Mouse (Mus musculus) macrophage (primary cell): ENCODE measurements around the gene Bclaf3. TPM values are rescaled to one million over a fixed set of nuclear protein-coding genes. Genes with fewer than 3 reads are reported as not detected.
"Not testable (repeated sequence)": the region's sequence is repeated elsewhere in the genome, so short reads cannot be mapped to it uniquely, and the experiment has no call there.

Experiments
- H3K27ac ChIP-seq: fragments of 350-480 bp; formaldehyde crosslinking; 2 replicates; pipeline ENCODE4 v1.9.0; 2021
- H3K36me3 ChIP-seq: fragments of 350-480 bp; formaldehyde crosslinking; 2 replicates; pipeline ENCODE4 v1.9.0; 2021; ENCODE audit errors: inconsistent target
- H3K4me3 ChIP-seq: fragments of 350-480 bp; formaldehyde crosslinking; 2 replicates; pipeline ENCODE4 v1.9.0; 2021; ENCODE audit errors: inconsistent target
- H3K79me2 ChIP-seq: fragments of 350-480 bp; formaldehyde crosslinking; 2 replicates; pipeline ENCODE4 v1.9.0; 2021; ENCODE audit errors: inconsistent target
- WGBS: methylation state at CpG from one replicate; pipeline ENCODE4 v1.1.7; 2026; ENCODE audit warnings: inconsistent platforms; ENCODE audit not compliant: missing documents; 5-methylcytosine and 5-hydroxymethylcytosine counted together
- polyA plus RNA-seq: library from polyadenylated mRNA; stranded (reverse); fragments of 250-400 nt; gene quantifications from 3 replicates; pipeline ENCODE4 v1.2.4, GENCODE M21; 2018; ENCODE audit warnings: inconsistent platforms
- total RNA-seq, 78 experiments: library from RNA; depleted of rRNA; stranded (reverse); fragments of 250-400 nt; gene quantifications; 1 replicate in 9 of 78; 2 replicates in 24 of 78; 3 replicates in 43 of 78; 4 replicates in 2 of 78; pipeline ENCODE4 v1.2.4; 2018; ENCODE audit warnings: inconsistent platforms in 56 of 78

The Bclaf3 gene
- total RNA-seq (2018; cell fraction: chromatin; rRNA removed): 100 to 1,000 TPM in 4 of 26 experiments, 10 to 100 TPM in 22; 34.4 to 173 (median 60.1) TPM
- 10 to 100 TPM in 1 of 26 experiments, 1 to 10 TPM in 25; 3.6 to 11.9 (median 5.2) TPM for total RNA-seq (2018; cell fraction: cytosol; rRNA removed)
- total RNA-seq (2018; cell fraction: nucleus; rRNA removed): 100 to 1,000 TPM in 3 of 26 experiments, 10 to 100 TPM in 23; 22.2 to 121 (median 42.2) TPM
- 4.3 to 6.8 TPM (median 6.0 TPM) in 3 replicates for polyA plus RNA-seq

DNA sequence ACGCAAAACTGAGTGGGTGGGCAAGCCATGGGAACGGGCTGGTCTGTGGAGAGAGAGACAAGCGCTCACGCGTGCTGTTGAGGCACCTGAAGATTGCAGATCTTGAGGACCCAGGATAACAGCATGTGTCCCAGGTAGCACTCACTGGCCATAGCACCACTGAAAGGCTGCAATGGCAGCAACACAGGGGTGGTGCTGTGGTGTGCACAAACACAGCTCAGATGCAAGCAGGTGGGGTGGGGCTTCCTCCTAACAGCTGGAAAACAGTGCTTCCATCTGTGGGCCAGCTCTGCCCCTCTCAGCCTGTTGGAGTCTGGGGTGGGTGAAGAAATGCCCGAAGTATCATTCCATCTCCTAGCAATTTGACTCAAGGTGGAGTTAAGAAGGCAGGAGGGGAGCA is at the start of gene Bclaf3:
TSS of gene Bclaf3 (plus strand) at position 301 of the 400 bp plus-strand sequence.
- 98% methylated on average over 6 of the region's 6 CpGs for WGBS
- no peak within 1 kb of the TSS for H3K4me3 ChIP-seq
- H3K36me3 ChIP-seq: no peaks in the 10 kb centered on the region
- no peaks in the 10 kb centered on the region for H3K79me2 ChIP-seq
- H3K27ac ChIP-seq: no peak within 1 kb of the TSS

GRCm38 (mm10) chrX:159478243-159478940 is 48.1 kb upstream of the Bclaf3 start:
- not testable (repeated sequence) for H3K27ac ChIP-seq, H3K4me3 ChIP-seq, H3K36me3 ChIP-seq, H3K79me2 ChIP-seq
- WGBS: 92% methylated on average over 4 of the region's 4 CpGs

GRCm38 (mm10) chrX:159484247-159484646 is 42.2 kb upstream of the Bclaf3 start:
- H3K36me3 ChIP-seq: no peaks in the 10 kb centered on the region
- 55% methylated on average over 1 of the region's 1 CpGs for WGBS
- no peak overlapping the region for H3K4me3 ChIP-seq
- no peaks in the 10 kb centered on the region for H3K79me2 ChIP-seq
- H3K27ac ChIP-seq: no peak overlapping the region

GRCm38 (mm10) chrX:159503181-159503580 is 23.3 kb upstream of the Bclaf3 start:
- 37% methylated on average over 2 of the region's 2 CpGs for WGBS
- Histone ChIP-seq H3K27ac (no peak overlapping the region), H3K4me3 (no peak overlapping the region), H3K79me2 (no peaks in the 10 kb centered on the region), H3K36me3 (no peaks in the 10 kb centered on the region)

- 39% methylated on average over 15 of the region's 19 CpGs for WGBS
- peak overlapping the region; percentile 22 for H3K4me3 ChIP-seq
- peak overlapping the region; percentile 35; the same call in 1 of the 2 replicates for H3K27ac ChIP-seq
- H3K79me2 ChIP-seq: no peaks in the 10 kb centered on the region
- H3K36me3 ChIP-seq: no peaks in the 10 kb centered on the region
Measured at GRCm38 (mm10) chrX:159508331-159509036, 18.0 kb upstream of the Bclaf3 start.

DNA sequence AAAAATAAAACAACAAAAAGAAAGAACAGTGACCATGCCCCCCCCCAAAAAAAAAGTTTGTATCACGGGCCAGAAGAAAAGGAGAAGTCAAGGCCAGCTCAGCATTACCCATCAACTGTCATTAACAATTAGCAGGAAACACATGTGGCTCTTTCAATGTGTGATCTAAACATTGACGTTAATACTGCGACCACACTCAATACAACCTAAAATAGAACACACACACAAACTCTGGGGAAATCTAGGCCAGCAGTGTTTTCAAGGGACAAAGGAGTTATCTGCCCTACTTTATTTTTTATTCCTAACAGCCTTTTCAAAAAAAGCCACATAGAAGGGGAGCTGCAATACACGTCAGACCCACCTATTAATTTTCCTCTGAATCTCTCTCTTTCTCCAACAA is 17.4 kb upstream of the Bclaf3 start:
- Histone ChIP-seq H3K36me3 (no peaks in the 10 kb centered on the region), H3K4me3 (no peak overlapping the region), H3K27ac (no peak overlapping the region), H3K79me2 (no peaks in the 10 kb centered on the region)
- WGBS: 25% methylated on average over 4 of the region's 4 CpGs

- no peak overlapping the region; the same call in 1 of the 2 replicates for H3K4me3 ChIP-seq
- 74% methylated on average over 13 of the region's 19 CpGs for WGBS
Measured at GRCm38 (mm10) chrX:159509847-159510715, 16.4 kb upstream of the Bclaf3 start.

DNA sequence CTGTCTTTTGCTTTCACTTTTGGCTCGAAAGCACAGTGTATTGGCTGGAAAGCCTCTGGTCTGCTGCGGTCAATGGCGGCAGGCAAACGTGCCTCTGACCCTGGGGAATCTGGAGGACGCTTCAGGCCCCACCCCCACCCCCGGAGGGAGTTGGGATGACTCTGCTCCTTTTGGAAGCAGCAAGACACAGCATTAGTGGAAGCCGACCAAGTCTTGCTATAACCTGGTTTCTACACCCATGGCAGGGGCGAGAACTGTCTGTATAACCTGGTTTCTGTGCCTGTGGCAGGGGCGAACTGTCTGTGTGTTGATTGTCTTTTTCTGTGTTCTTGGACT is 15.8 kb upstream of the Bclaf3 start:
- WGBS: 68% methylated on average over 9 of the region's 9 CpGs
- Histone ChIP-seq H3K27ac (no peak overlapping the region), H3K4me3 (no peak overlapping the region; the same call in 1 of the 2 replicates), H3K79me2 (no peaks in the 10 kb centered on the region), H3K36me3 (no peaks in the 10 kb centered on the region)

More at GRCm38 (mm10) chrX:159509847-159510715, 16.4 kb upstream of the Bclaf3 start:
- H3K79me2 ChIP-seq: no peaks in the 10 kb centered on the region
- no peak overlapping the region for H3K27ac ChIP-seq
- no peaks in the 10 kb centered on the region for H3K36me3 ChIP-seq

DNA sequence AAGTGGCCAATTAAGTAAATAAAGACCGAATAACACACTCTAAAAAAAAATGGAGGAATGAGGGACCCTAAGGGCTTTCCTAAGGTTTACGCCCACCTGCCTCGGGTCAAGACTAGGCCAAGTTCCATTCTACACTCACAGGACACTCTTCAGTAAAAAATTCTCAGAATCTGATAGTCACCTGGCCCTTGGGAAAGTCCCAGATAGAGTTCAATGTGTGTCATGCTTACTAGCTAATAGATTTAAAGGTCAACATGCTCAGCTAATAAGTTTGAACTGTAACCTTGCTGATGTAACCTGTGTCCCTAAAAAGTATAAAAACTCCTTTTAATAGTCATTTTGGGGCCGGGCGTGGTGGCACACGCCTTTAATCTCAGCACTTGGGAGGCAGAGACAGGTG is 10.9 kb upstream of the Bclaf3 start:
- Histone ChIP-seq H3K4me3 (no peak overlapping the region), H3K27ac (no peak overlapping the region), H3K79me2 (no peaks in the 10 kb centered on the region), H3K36me3 (no peaks in the 10 kb centered on the region)
- whole genome bisulfite sequencing: 92% methylated on average over 6 of the region's 6 CpGs

DNA sequence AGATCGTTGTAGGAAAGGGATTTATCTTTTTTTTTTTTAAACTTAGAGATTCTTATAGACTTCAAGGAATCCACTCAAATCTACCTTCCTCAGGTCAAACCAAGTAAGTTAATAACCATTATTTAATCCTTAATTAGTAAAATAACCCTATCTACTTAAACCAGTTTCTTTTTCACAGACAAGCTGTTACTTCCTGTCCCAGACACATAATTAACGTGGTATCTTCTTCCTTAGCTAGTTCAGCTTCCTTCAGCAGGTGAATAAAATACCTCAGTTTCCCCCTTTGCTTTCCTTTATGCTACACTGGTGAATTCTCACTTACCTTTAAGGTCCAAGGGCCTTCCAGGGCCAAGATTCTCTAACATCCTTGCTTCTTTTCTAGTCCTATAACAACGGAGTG is 4.7 kb upstream of the Bclaf3 start:
- 63% methylated on average over 2 of the region's 3 CpGs for WGBS
- Histone ChIP-seq H3K27ac (no peak overlapping the region), H3K79me2 (no peaks in the 10 kb centered on the region), H3K36me3 (no peaks in the 10 kb centered on the region), H3K4me3 (no peak overlapping the region)

DNA sequence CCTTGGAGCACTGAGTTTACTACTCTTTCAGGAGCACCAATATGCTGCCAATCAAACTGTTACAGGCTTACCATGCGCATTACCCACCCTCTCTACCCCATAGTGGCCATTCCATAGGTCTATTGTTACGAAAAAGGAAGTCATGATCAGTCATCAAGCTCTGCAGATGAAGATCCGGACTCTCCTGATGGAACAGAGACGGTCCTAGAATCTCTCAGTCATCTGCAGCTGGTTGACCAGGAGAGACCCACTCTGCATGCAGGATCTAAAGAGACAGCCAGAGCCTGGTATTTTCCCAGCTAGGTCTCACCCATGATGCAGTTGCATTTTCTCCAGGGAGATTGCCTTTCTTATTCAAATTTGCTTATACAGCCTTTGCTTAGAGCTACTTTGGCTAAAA is 3.8 kb upstream of the Bclaf3 start:
- no peaks in the 10 kb centered on the region for H3K79me2 ChIP-seq
- WGBS: 89% methylated on average over 3 of the region's 4 CpGs

GRCm38 (mm10) chrX:159532427-159532810 is 5.9 kb downstream of the Bclaf3 start:
- Histone ChIP-seq H3K79me2 (peaks cover 17% of the 10 kb centered on the region; the same call in 1 of the 2 replicates), H3K36me3 (no peaks in the 10 kb centered on the region), H3K4me3 (peak overlapping the region; percentile 15; the same call in 1 of the 2 replicates), H3K27ac (no peak overlapping the region)
- 22% methylated on average over 34 of the region's 38 CpGs for WGBS

More for the DNA sequence above, 3.8 kb upstream of the Bclaf3 start:
- no peak overlapping the region for H3K27ac ChIP-seq
- H3K36me3 ChIP-seq: no peaks in the 10 kb centered on the region
- no peak overlapping the region for H3K4me3 ChIP-seq

GRCm38 (mm10) chrX:159532811-159533462 is 6.4 kb downstream of the Bclaf3 start:
- H3K36me3 ChIP-seq: no peaks in the 10 kb centered on the region
- WGBS: 19% methylated on average over 32 of the region's 56 CpGs
- peak overlapping the region; percentile 24; the same call in 1 of the 2 replicates for H3K4me3 ChIP-seq
- no peak overlapping the region for H3K27ac ChIP-seq
- peaks cover 17% of the 10 kb centered on the region; the same call in 1 of the 2 replicates for H3K79me2 ChIP-seq

DNA sequence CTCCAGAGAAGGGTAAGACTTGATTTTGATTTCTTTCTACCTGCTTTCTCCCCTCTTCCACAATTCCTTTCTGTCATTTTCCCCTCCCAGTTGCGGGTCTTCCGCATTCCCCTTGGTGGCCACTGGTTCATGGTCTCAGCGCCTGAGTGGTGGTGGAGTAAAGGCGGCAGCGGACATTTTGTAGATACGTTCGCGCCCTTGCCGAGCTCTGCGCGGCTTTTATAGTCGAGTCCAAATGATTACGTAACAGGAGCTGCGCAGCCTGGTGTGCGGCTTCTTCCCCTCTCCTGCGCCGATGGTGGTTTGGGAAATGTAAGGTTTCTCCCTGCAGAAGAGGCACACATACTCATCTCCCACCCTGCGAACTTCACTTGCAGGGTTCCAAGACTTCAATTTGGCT is 15.4 kb downstream of the Bclaf3 start:
- H3K4me3 ChIP-seq: no peak overlapping the region
- peaks cover 2% of the 10 kb centered on the region; the same call in 1 of the 2 replicates for H3K79me2 ChIP-seq
- WGBS: 100% methylated on average over 3 of the region's 18 CpGs
- no peaks in the 10 kb centered on the region for H3K36me3 ChIP-seq
- H3K27ac ChIP-seq: no peak overlapping the region
